Mouse (Mus musculus): ENCODE measurements at regions not wholly inside any gene's neighbourhood (a gene's known extent, or its start where the extent isn't known, plus 50 kb on each side); places are given as distances from the start of the nearest gene placed in this dataset.

DNA sequence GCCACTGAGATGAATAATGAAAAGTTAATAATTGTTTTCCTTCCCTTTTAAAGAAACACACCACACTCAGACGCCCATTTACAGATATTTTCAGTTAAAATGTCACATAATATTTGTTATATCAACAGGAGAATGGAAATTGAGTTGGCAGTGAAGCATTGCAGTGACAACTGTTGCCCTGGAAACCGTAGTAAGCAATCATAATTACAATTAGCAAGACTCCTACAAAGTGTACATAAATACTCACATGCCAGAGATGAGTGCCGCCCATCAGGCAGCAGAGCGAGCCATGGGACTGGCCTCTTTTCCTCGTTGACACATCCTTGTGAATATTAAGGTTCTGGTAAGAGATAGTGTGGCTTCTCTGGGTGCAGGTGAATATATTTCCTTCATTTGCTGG is 129.6 kb upstream of the Kif2a start:
- TF ChIP-seq CHD1 (IDR thresholded peaks at IDR 0.05; ENCODE audit: low read depth, low read length), result no peak
- no peak for TF ChIP-seq RCOR1 (IDR thresholded peaks at IDR 0.05; ENCODE audit: low read depth, low read length)
- no peak for TF ChIP-seq POLR2AphosphoS2 (IDR thresholded peaks at IDR 0.05; ENCODE audit: low read length)
- TF ChIP-seq POLR2A (IDR thresholded peaks at IDR 0.05; ENCODE audit: control insufficient read depth in 1 of 2, insufficient read depth in 1 of 2, low read depth in 1 of 2, low read length in 2 of 2, poor library complexity in 1 of 2), result no peak
- TF ChIP-seq EP300 (IDR thresholded peaks at IDR 0.05; ENCODE audit: low read depth in 1 of 2, low read length in 2 of 2), result no peak
- no peak for TF ChIP-seq ELF1 (IDR thresholded peaks at IDR 0.05; ENCODE audit: low read depth, low read length)
